Mouse (Mus musculus): ENCODE results near the gene Muc4. TPM values are rescaled to one million over a fixed set of nuclear protein-coding genes. Genes with fewer than 3 reads are reported as not detected.

The Muc4 gene
- polyA plus RNA-seq, 1 experiment from 2014 or later: not detected

- H3K4me1 ChIP-seq (replicated peaks): no peaks in the 10 kb centered on the region
- H3K27ac ChIP-seq: no peak overlapping the region
- H3K4me2 ChIP-seq: no peak overlapping the region
- H3K4me3 ChIP-seq: no peak overlapping the region
- no peaks in the 10 kb centered on the region for H3K27me3 ChIP-seq
- H3K9ac ChIP-seq: no peak overlapping the region
- no peaks in the 10 kb centered on the region for H3K9me3 ChIP-seq
- WGBS: 96% methylated on average over 11 of the region's 11 CpGs
- no peak for ATAC-seq (ENCODE audit: low FRiP score)
- peaks cover 83% of the 10 kb centered on the region for H3K36me3 ChIP-seq
These were observed 90.8 kb downstream of the Muc4 start for GRCm38 (mm10) chr16:32826521-32826920.

- ATAC-seq (ENCODE audit: low FRiP score): no peak
- H3K4me2 ChIP-seq: no peak overlapping the region
- peaks cover 73% of the 10 kb centered on the region for H3K36me3 ChIP-seq
- no peak overlapping the region for H3K27ac ChIP-seq
- H3K4me1 ChIP-seq (replicated peaks): no peaks in the 10 kb centered on the region
- 94% methylated on average over 11 of the region's 11 CpGs for WGBS
- no peaks in the 10 kb centered on the region for H3K27me3 ChIP-seq
- no peak overlapping the region for H3K9ac ChIP-seq
- H3K4me3 ChIP-seq: no peak overlapping the region
- H3K9me3 ChIP-seq: no peaks in the 10 kb centered on the region
These were observed 93.4 kb downstream of the Muc4 start for GRCm38 (mm10) chr16:32829104-32829503.

- H3K4me3 ChIP-seq: no peak overlapping the region
- 89% methylated on average over 4 of the region's 4 CpGs for WGBS
- H3K36me3 ChIP-seq: peaks cover 67% of the 10 kb centered on the region
These were observed 95.8 kb downstream of the Muc4 start for GRCm38 (mm10) chr16:32831501-32831900.

More at GRCm38 (mm10) chr16:32831501-32831900, 95.8 kb downstream of the Muc4 start:
- Histone ChIP-seq H3K4me1 (replicated peaks) (no peaks in the 10 kb centered on the region), H3K27me3 (no peaks in the 10 kb centered on the region), H3K9ac (no peak overlapping the region), H3K4me2 (no peak overlapping the region), H3K27ac (no peak overlapping the region), H3K9me3 (no peaks in the 10 kb centered on the region)
- no peak for ATAC-seq (ENCODE audit: low FRiP score)

Other genes with a start within 250 kb of the Muc4 start
- 0.13 and 0.26 TPM in 2 replicates for gene Slc51a, start 248.0 kb upstream of the Muc4 start, polyA plus RNA-seq (2015; fragmentation: Nextera tagmentation; extraction: Ambion mirVana)
- 0.35 TPM in 1 of 2 replicates, not detected in the other for gene Zdhhc19, start 239.6 kb upstream of the Muc4 start, polyA plus RNA-seq (2015; fragmentation: Nextera tagmentation; extraction: Ambion mirVana)
- gene Tfrc, start 127.0 kb upstream of the Muc4 start, polyA plus RNA-seq (2015; fragmentation: Nextera tagmentation; extraction: Ambion mirVana): 32.6 and 44.3 TPM in 2 replicates
- 18.0 and 19.1 TPM in 2 replicates for gene Tnk2, start 92.0 kb upstream of the Muc4 start, polyA plus RNA-seq (2015; fragmentation: Nextera tagmentation; extraction: Ambion mirVana)
- gene Muc20, start 61.5 kb downstream of the Muc4 start, polyA plus RNA-seq (2015; fragmentation: Nextera tagmentation; extraction: Ambion mirVana): not detected in 2 replicates
- not detected in 2 replicates for gene Smbd1, start 74.6 kb downstream of the Muc4 start, polyA plus RNA-seq (2015; fragmentation: Nextera tagmentation; extraction: Ambion mirVana)
- 110 and 119 TPM in 2 replicates for gene Fyttd1, start 141.6 kb downstream of the Muc4 start, polyA plus RNA-seq (2015; fragmentation: Nextera tagmentation; extraction: Ambion mirVana)
- gene Rubcn, start 141.9 kb downstream of the Muc4 start, polyA plus RNA-seq (2015; fragmentation: Nextera tagmentation; extraction: Ambion mirVana): 26.1 and 28.8 TPM in 2 replicates
- 47.3 and 51.3 TPM in 2 replicates for gene Lrch3, start 178.2 kb downstream of the Muc4 start, polyA plus RNA-seq (2015; fragmentation: Nextera tagmentation; extraction: Ambion mirVana)